In genomic region chr2:30067962-30068361, GRCm38 (mm10) we compare ENCODE assay signal across 9 mouse cellular contexts. TPM values are rescaled to one million over a fixed set of nuclear protein-coding genes. Genes with fewer than 3 reads are reported as not detected.
A peak's percentile ranks its signal among the peaks of the same experiment; 100 is the strongest.
DNase-seq lines count a peak whose midpoint lies in the region; ATAC-seq and TF ChIP-seq lines count a peak whose summit lies in the region.
"Had no signal": no experiment of that assay in that cellular context is flagged by ENCODE, and none has a peak within 500 bp of the region (broad histone marks: within the 10 kb centered on the region; RNA-seq: fewer than 3 reads in every experiment).

No protein-coding gene starts in this region.

- no peak for TF ChIP-seq POLR2A in kidney, adult 2 months (IDR thresholded peaks at IDR 0.05; ENCODE audit: low read depth, low read length)
- TF ChIP-seq POLR2A in cortical plate, adult 2 months (IDR thresholded peaks at IDR 0.05; ENCODE audit: extremely low read depth, insufficient read depth, low read length), result no peak

- no peaks in the 10 kb centered on the region for H3K27me3 ChIP-seq in kidney, embryonic 14.5 days (ENCODE audit: control insufficient read depth, insufficient read depth, low read length)
- H3K27me3 ChIP-seq in kidney, adult 2 months (replicated peaks; ENCODE audit: control insufficient read depth, insufficient read depth, low read length), result no peaks in the 10 kb centered on the region
- H3K27me3 ChIP-seq in hindbrain, embryonic 16.5 days (replicated peaks; ENCODE audit: control insufficient read depth, insufficient read depth, low read length), result no peaks in the 10 kb centered on the region
- H3K27me3 ChIP-seq in midbrain, embryonic 14.5 days (ENCODE audit: control insufficient read depth, insufficient read depth, low read length), result no peaks in the 10 kb centered on the region
- H3K27me3 ChIP-seq: Patski had no signal

- peaks cover 38% of the 10 kb centered on the region for H3K36me3 ChIP-seq in kidney, embryonic 14.5 days (ENCODE audit: control insufficient read depth, insufficient read depth, low read length)
- H3K36me3 ChIP-seq in kidney, adult 2 months (ENCODE audit: control insufficient read depth, insufficient read depth, low read length), result no peaks in the 10 kb centered on the region; the same call in none of the 2 replicates
- peaks cover 7% of the 10 kb centered on the region; the same call in 1 of the 2 replicates for H3K36me3 ChIP-seq in hindbrain, embryonic 16.5 days (ENCODE audit: control insufficient read depth, insufficient read depth, low read length)
- peaks cover 40% of the 10 kb centered on the region for H3K36me3 ChIP-seq in midbrain, embryonic 14.5 days (ENCODE audit: control insufficient read depth, insufficient read depth, low read length)

- TF ChIP-seq CTCF in kidney, adult 2 months (conservative IDR thresholded peaks at IDR 0.05; ENCODE audit: insufficient read depth, insufficient read length, low read depth, low read length), result no peak
- TF ChIP-seq CTCF in cortical plate, adult 2 months (IDR thresholded peaks at IDR 0.05; ENCODE audit: extremely low read depth, insufficient read depth, low read length), result no peak

- H3K4me3 ChIP-seq in kidney, embryonic 14.5 days (ENCODE audit: low read length), result peak overlapping the region; percentile 100
- H3K4me3 ChIP-seq in kidney, adult 2 months (ENCODE audit: insufficient read depth, low read depth, low read length), result no peak overlapping the region
- peak overlapping the region; percentile 88; the same call in 1 of the 2 replicates for H3K4me3 ChIP-seq in cortical plate, adult 2 months (ENCODE audit: insufficient read depth, low read length)
- H3K4me3 ChIP-seq in hindbrain, embryonic 16.5 days (ENCODE audit: low read length), result peak overlapping the region; percentile 99
- peak overlapping the region; percentile 99 for H3K4me3 ChIP-seq in midbrain, embryonic 14.5 days (replicated peaks; ENCODE audit: low read depth, low read length)

- 14% methylated on average over 7 of the region's 7 CpGs for WGBS in kidney, embryonic 14.5 days
- WGBS in kidney, adult 2 months, result 25% methylated on average over 7 of the region's 7 CpGs
- 24% methylated on average over 7 of the region's 7 CpGs for WGBS in hindbrain, embryonic 16.5 days
- WGBS in midbrain, embryonic 14.5 days, result 22% methylated on average over 7 of the region's 7 CpGs

- peak overlapping the region; percentile 97 for H3K9ac ChIP-seq in kidney, embryonic 14.5 days (ENCODE audit: low read depth, low read length)
- peak overlapping the region; percentile 98 for H3K9ac ChIP-seq in hindbrain, embryonic 16.5 days (ENCODE audit: low read depth, low read length)
- peak overlapping the region; percentile 98 for H3K9ac ChIP-seq in midbrain, embryonic 14.5 days (replicated peaks; ENCODE audit: low read length)

- peak overlapping the region; percentile 85 for H3K4me2 ChIP-seq in kidney, embryonic 14.5 days (replicated peaks; ENCODE audit: low read depth, low read length)
- peak overlapping the region; percentile 73 for H3K4me2 ChIP-seq in hindbrain, embryonic 16.5 days (ENCODE audit: low read length)
- H3K4me2 ChIP-seq in midbrain, embryonic 14.5 days (ENCODE audit: low read length), result peak overlapping the region; percentile 72

- no peak for ATAC-seq in kidney, embryonic 14.5 days (ENCODE audit: low FRiP score, low TSS enrichment)
- ATAC-seq in hindbrain, embryonic 16.5 days, result no peak
- no peak for ATAC-seq in midbrain, embryonic 14.5 days (ENCODE audit: low FRiP score, low TSS enrichment)
- no peak for ATAC-seq in frontal cortex, adult (ENCODE audit: low TSS enrichment)
- ATAC-seq: Patski had no signal

- H3K9me3 ChIP-seq in kidney, embryonic 14.5 days (ENCODE audit: control insufficient read depth, low read length), result no peaks in the 10 kb centered on the region
- no peaks in the 10 kb centered on the region for H3K9me3 ChIP-seq in hindbrain, embryonic 16.5 days (ENCODE audit: control insufficient read depth, low read length)
- no peaks in the 10 kb centered on the region for H3K9me3 ChIP-seq in midbrain, embryonic 14.5 days (ENCODE audit: control insufficient read depth, low read length)

- H3K27ac ChIP-seq in kidney, embryonic 14.5 days (ENCODE audit: low read depth, low read length), result no peak overlapping the region; the same call in 1 of the 2 replicates
- H3K27ac ChIP-seq in kidney, adult 2 months (ENCODE audit: insufficient read depth, low read depth, low read length), result no peak overlapping the region
- no peak overlapping the region for H3K27ac ChIP-seq in cortical plate, adult 2 months (ENCODE audit: insufficient read depth, low read length)
- no peak overlapping the region for H3K27ac ChIP-seq in hindbrain, embryonic 16.5 days (ENCODE audit: low read depth, low read length)
- H3K27ac ChIP-seq in midbrain, embryonic 14.5 days (replicated peaks; ENCODE audit: low read depth, low read length), result no peak overlapping the region

- DNase-seq in kidney, adult 2 months, result no peak
- DNase-seq in midbrain, embryonic 14.5 days, result no peak
- DNase-seq in gastrocnemius, adult 18-20 months (ENCODE audit: low spot score), result no peak
- no peak for DNase-seq in embryo, embryonic 10.5 days (ENCODE audit: low spot score)

- H3K4me1 ChIP-seq in kidney, embryonic 14.5 days (ENCODE audit: control insufficient read depth, insufficient read depth, low read length), result peaks cover 22% of the 10 kb centered on the region
- H3K4me1 ChIP-seq in kidney, adult 2 months (ENCODE audit: control insufficient read depth, insufficient read depth, low read length), result peaks cover 5% of the 10 kb centered on the region
- H3K4me1 ChIP-seq in cortical plate, adult 2 months (ENCODE audit: control insufficient read depth, insufficient read depth, low read length), result peaks cover 4% of the 10 kb centered on the region
- H3K4me1 ChIP-seq in hindbrain, embryonic 16.5 days (ENCODE audit: control insufficient read depth, insufficient read depth, low read depth, low read length), result peaks cover 20% of the 10 kb centered on the region
- H3K4me1 ChIP-seq in midbrain, embryonic 14.5 days (ENCODE audit: control insufficient read depth, insufficient read depth, low read length), result peaks cover 20% of the 10 kb centered on the region

RNA-seq across cellular contexts. Expression of gene Pkn3, which starts 9.5 kb away (rescaled TPM):
- polyA plus RNA-seq in kidney, embryonic 14.5 days (2014; fragmentation: Nextera tagmentation; extraction: Ambion mirVana), result 7.8 and 9.1 TPM in 2 replicates
- 4.7 and 4.8 TPM in 2 replicates for polyA plus RNA-seq in kidney, adult 2 months (2012; rRNA removed)
- 2.2 and 2.4 TPM in 2 replicates for polyA plus RNA-seq in cortical plate, adult 2 months (2012; rRNA removed)
- 1.6 and 2.1 TPM in 2 replicates for polyA plus RNA-seq in hindbrain, embryonic 16.5 days (2015; fragmentation: Nextera tagmentation; extraction: Ambion mirVana)
- polyA plus RNA-seq in midbrain, embryonic 14.5 days (2014; fragmentation: Nextera tagmentation; extraction: Ambion mirVana), result 1.1 and 1.9 TPM in 2 replicates
- 1 to 10 TPM; 2.5 to 3.9 TPM for total RNA-seq in gastrocnemius, adult 18-20 months (2021)

RNA-seq across cellular contexts. Expression of gene Set, which starts 10.8 kb away (rescaled TPM):
- 647 and 702 TPM in 2 replicates for polyA plus RNA-seq in kidney, embryonic 14.5 days (2014; fragmentation: Nextera tagmentation; extraction: Ambion mirVana)
- polyA plus RNA-seq in kidney, adult 2 months (2012; rRNA removed), result 30.4 and 37.4 TPM in 2 replicates
- polyA plus RNA-seq in cortical plate, adult 2 months (2012; rRNA removed), result 153 and 167 TPM in 2 replicates
- polyA plus RNA-seq in hindbrain, embryonic 16.5 days (2015; fragmentation: Nextera tagmentation; extraction: Ambion mirVana), result 284 and 285 TPM in 2 replicates
- polyA plus RNA-seq in midbrain, embryonic 14.5 days (2014; fragmentation: Nextera tagmentation; extraction: Ambion mirVana), result 376 and 427 TPM in 2 replicates
- 100 to 1,000 TPM in 1 of 2 experiments, 10 to 100 TPM in 1; 87.1 to 104 TPM for total RNA-seq in gastrocnemius, adult 18-20 months (2021)

RNA-seq across cellular contexts. Expression of gene Wdr34, which starts 19.3 kb away (rescaled TPM):
- polyA plus RNA-seq in kidney, embryonic 14.5 days (2014; fragmentation: Nextera tagmentation; extraction: Ambion mirVana), result 41.2 and 42.6 TPM in 2 replicates
- polyA plus RNA-seq in kidney, adult 2 months (2012; rRNA removed), result 32.0 and 37.8 TPM in 2 replicates
- 50.8 and 51.9 TPM in 2 replicates for polyA plus RNA-seq in cortical plate, adult 2 months (2012; rRNA removed)
- polyA plus RNA-seq in hindbrain, embryonic 16.5 days (2015; fragmentation: Nextera tagmentation; extraction: Ambion mirVana), result 76.4 and 78.1 TPM in 2 replicates
- 62.9 and 80.2 TPM in 2 replicates for polyA plus RNA-seq in midbrain, embryonic 14.5 days (2014; fragmentation: Nextera tagmentation; extraction: Ambion mirVana)
- total RNA-seq in gastrocnemius, adult 18-20 months (2021), result 1 to 10 TPM; 3.6 to 4.3 TPM

RNA-seq across cellular contexts. Expression of gene Zdhhc12, which starts 25.5 kb away (rescaled TPM):
- polyA plus RNA-seq in kidney, embryonic 14.5 days (2014; fragmentation: Nextera tagmentation; extraction: Ambion mirVana), result 36.3 and 40.9 TPM in 2 replicates
- polyA plus RNA-seq in kidney, adult 2 months (2012; rRNA removed), result 49.0 and 69.1 TPM in 2 replicates
- 18.9 and 19.5 TPM in 2 replicates for polyA plus RNA-seq in cortical plate, adult 2 months (2012; rRNA removed)
- 31.3 and 32.2 TPM in 2 replicates for polyA plus RNA-seq in hindbrain, embryonic 16.5 days (2015; fragmentation: Nextera tagmentation; extraction: Ambion mirVana)
- polyA plus RNA-seq in midbrain, embryonic 14.5 days (2014; fragmentation: Nextera tagmentation; extraction: Ambion mirVana), result 17.6 and 18.7 TPM in 2 replicates
- 1 to 10 TPM; 2.1 to 2.8 TPM for total RNA-seq in gastrocnemius, adult 18-20 months (2021)

RNA-seq across cellular contexts. Expression of gene Zer1, which starts 56.4 kb away (rescaled TPM):
- polyA plus RNA-seq in kidney, embryonic 14.5 days (2014; fragmentation: Nextera tagmentation; extraction: Ambion mirVana), result 9.4 and 11.9 TPM in 2 replicates
- 45.8 and 59.5 TPM in 2 replicates for polyA plus RNA-seq in kidney, adult 2 months (2012; rRNA removed)
- polyA plus RNA-seq in cortical plate, adult 2 months (2012; rRNA removed), result 155 and 173 TPM in 2 replicates
- 10.4 and 11.3 TPM in 2 replicates for polyA plus RNA-seq in hindbrain, embryonic 16.5 days (2015; fragmentation: Nextera tagmentation; extraction: Ambion mirVana)
- polyA plus RNA-seq in midbrain, embryonic 14.5 days (2014; fragmentation: Nextera tagmentation; extraction: Ambion mirVana), result 15.1 and 15.6 TPM in 2 replicates
- total RNA-seq in gastrocnemius, adult 18-20 months (2021), result 10 to 100 TPM; 23.5 to 24.1 TPM
